10 mouse cellular contexts compared by ENCODE assay signal in the genomic region with DNA sequence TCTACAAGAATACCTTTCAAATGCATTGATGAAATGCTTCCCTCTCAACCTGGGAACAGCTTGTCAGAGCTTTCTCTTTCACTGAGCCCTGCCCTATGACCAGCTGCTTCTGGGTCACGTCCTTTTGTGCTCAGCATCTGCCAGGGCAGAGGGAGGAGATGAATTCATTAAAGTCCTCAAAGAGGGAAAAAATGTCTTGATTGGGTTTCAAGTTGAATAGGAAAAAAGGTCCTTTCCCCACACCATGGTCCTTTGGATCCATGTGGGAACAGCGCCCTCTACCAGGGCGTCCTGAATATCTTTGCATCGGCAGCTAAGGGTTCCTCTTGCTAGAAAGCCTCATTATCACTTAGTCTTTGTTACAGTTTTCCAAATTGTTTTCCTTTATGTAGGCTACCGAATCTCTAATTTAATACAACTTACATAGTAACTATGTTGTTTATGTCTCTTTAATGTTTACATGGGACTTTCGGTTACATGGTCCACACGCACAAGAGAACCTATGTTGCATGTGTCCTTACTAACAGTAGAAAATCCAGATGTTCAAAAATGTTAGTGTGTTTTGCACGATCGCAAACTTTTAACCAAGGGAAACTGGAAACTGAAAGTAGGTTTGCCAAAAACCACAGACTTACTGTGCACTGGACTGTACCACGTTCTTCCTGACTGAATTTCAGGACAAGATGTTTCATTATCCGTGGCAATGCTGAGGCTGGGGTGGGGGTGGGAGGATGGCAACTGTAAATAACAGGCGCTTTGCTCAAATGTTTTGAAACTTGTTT.
DNase-seq lines count a peak whose midpoint lies in the region; ATAC-seq and TF ChIP-seq lines count a peak whose summit lies in the region.
"Had no signal": no experiment of that assay in that cellular context is flagged by ENCODE, and none has a peak within 500 bp of the region (broad histone marks: within the 10 kb centered on the region; RNA-seq: fewer than 3 reads in every experiment).

No protein-coding gene starts in this region.

- H3K9me3 ChIP-seq in midbrain, postnatal 0 days (ENCODE audit: low read length) = no peaks in the 10 kb centered on the region
- H3K9me3 ChIP-seq: lung, embryonic 15.5 days had no signal

- H3K27me3 ChIP-seq in midbrain, postnatal 0 days (ENCODE audit: insufficient read depth, low read length) = no peaks in the 10 kb centered on the region
- H3K27me3 ChIP-seq: lung, embryonic 15.5 days had no signal

- H3K36me3 ChIP-seq in midbrain, postnatal 0 days (ENCODE audit: insufficient read depth, low read length) = no peaks in the 10 kb centered on the region
- H3K36me3 ChIP-seq: lung, embryonic 15.5 days had no signal

- no peak overlapping the region for H3K9ac ChIP-seq in midbrain, postnatal 0 days (replicated peaks; ENCODE audit: low read length, poor library complexity, severe bottlenecking)
- H3K9ac ChIP-seq: lung, embryonic 15.5 days had no signal

- no peak overlapping the region for H3K4me2 ChIP-seq in midbrain, postnatal 0 days (ENCODE audit: low read depth, low read length, poor library complexity, severe bottlenecking)
- H3K4me2 ChIP-seq: lung, embryonic 15.5 days had no signal

- WGBS in midbrain, postnatal 0 days = 53% methylated on average over 12 of the region's 12 CpGs

- ATAC-seq in midbrain, postnatal 0 days (ENCODE audit: low FRiP score) = no peak

- no peaks in the 10 kb centered on the region for H3K4me1 ChIP-seq in midbrain, postnatal 0 days (ENCODE audit: insufficient read depth, low read length)
- H3K4me1 ChIP-seq: lung, embryonic 15.5 days had no signal

- peak; percentile 70 for TF ChIP-seq CTCF in midbrain, postnatal 0 days (IDR thresholded peaks at IDR 0.05)

- H3K4me3 ChIP-seq in midbrain, postnatal 0 days (ENCODE audit: low read depth, low read length) = no peak overlapping the region
- H3K4me3 ChIP-seq: erythroblast, embryonic 14.5 days; lung, embryonic 15.5 days had no signal

- DNase-seq in layer of hippocampus, adult 11-12 months (ENCODE audit: low spot score) = peak; percentile 52
- no peak for DNase-seq in layer of hippocampus, adult 9-10 months (ENCODE audit: low spot score)
- DNase-seq in Muller cell, postnatal 12 days (ENCODE audit: inconsistent ontology term) = peak; percentile 39
- DNase-seq in cerebellum, postnatal 36 days = peak; percentile 9 to 14
- peak; percentile 51 to 62 for DNase-seq in heart, postnatal 14 days
- DNase-seq in layer of hippocampus, postnatal 25 days (ENCODE audit: extremely low spot score in 1 of 2, low spot score in 1 of 2) = peak; percentile 42 to 66
- DNase-seq in midbrain, postnatal 0 days (ENCODE audit: low spot score) = peak; percentile 71
- DNase-seq in T-cell, adult 2 months (ENCODE audit: low spot score) = no peak

- intact Hi-C loops in heart, postnatal 14 days (cut with DNase I) = loop anchor here (5.0 to 10.0 kb wide), 2 partner anchors 117 to 415 kb away; no protein-coding TSS in a partner anchor

- H3K27ac ChIP-seq in midbrain, postnatal 0 days (ENCODE audit: low read depth, low read length) = no peak overlapping the region
- H3K27ac ChIP-seq: lung, embryonic 15.5 days had no signal

Comparison
In these comparisons a context has a peak if more than half of its experiments do, and no peak if none do; other contexts are left out.
1. DNase-seq: peak in layer of hippocampus, adult 11-12 months (single experiment), Muller cell, postnatal 12 days (single experiment), cerebellum, postnatal 36 days (2 of 2), heart, postnatal 14 days (2 of 2), layer of hippocampus, postnatal 25 days (2 of 2) and midbrain, postnatal 0 days (single experiment); none in layer of hippocampus, adult 9-10 months (single experiment) and T-cell, adult 2 months (single experiment).